Mouse (Mus musculus) embryonic facial prominence, embryonic 13.5 days (tissue): ENCODE data around the gene Hadha. TPM values are rescaled to one million over a fixed set of nuclear protein-coding genes. Genes with fewer than 3 reads are reported as not detected.

Experiments used
- ATAC-seq: fragments of 200-750 bp; cut with Nextera tagmentation; 2 replicates; pipeline ENCODE4 v1.8.0; 2017; ENCODE audit warnings: low read depth; ENCODE audit not compliant: insufficient number of reproducible peaks, insufficient read depth, low FRiP score, low TSS enrichment
- H3K27ac ChIP-seq: fragments of 300-500 bp; sonication (generic); 2 replicates; pipeline ENCODE4 v1.5.1; 2015; ENCODE audit warnings: moderate library complexity, mild to moderate bottlenecking, inconsistent platforms
- H3K27me3 ChIP-seq: fragments of 300-500 bp; sonication (generic); 2 replicates; pipeline ENCODE4 v1.6.1; 2015; ENCODE audit warnings: mild to moderate bottlenecking, inconsistent platforms
- H3K36me3 ChIP-seq: fragments of 300-500 bp; sonication (generic); 2 replicates; pipeline ENCODE4 v1.6.1; 2015; ENCODE audit warnings: mild to moderate bottlenecking, inconsistent platforms
- H3K4me1 ChIP-seq: fragments of 300-500 bp; sonication (generic); 2 replicates; pipeline ENCODE4 v1.6.1; 2015; ENCODE audit warnings: inconsistent platforms
- H3K4me2 ChIP-seq: fragments of 300-500 bp; sonication (generic); 2 replicates; pipeline ENCODE4 v1.6.1; 2015; ENCODE audit warnings: moderate library complexity, mild to moderate bottlenecking, inconsistent platforms
- H3K4me3 ChIP-seq: fragments of 300-500 bp; sonication (generic); 2 replicates; pipeline ENCODE4 v1.5.1; 2015; ENCODE audit warnings: mild to moderate bottlenecking, inconsistent platforms
- H3K9ac ChIP-seq: fragments of 300-500 bp; sonication (generic); 2 replicates; pipeline ENCODE4 v1.6.1; 2015; ENCODE audit warnings: mild to moderate bottlenecking, inconsistent platforms
- H3K9me3 ChIP-seq: fragments of 300-500 bp; sonication (generic); 2 replicates; pipeline ENCODE4 v1.6.1; 2016; ENCODE audit warnings: inconsistent platforms
- WGBS: fragments of 180-500 bp; shearing (Covaris S2); methylation state at CpG from one replicate; pipeline ENCODE4 v1.1.7; 2015; ENCODE audit warnings: mixed read lengths; 5-methylcytosine and 5-hydroxymethylcytosine counted together
- polyA plus RNA-seq: library from polyadenylated mRNA; unstranded; fragments of >200 nt; fragmentation: Nextera tagmentation; extraction: Ambion mirVana; gene quantifications from 2 replicates; pipeline ENCODE4 v1.2.1, GENCODE M21; 2015

Gene Hadha
- polyA plus RNA-seq, 1 experiment from 2014 or later: 119 TPM

DNA sequence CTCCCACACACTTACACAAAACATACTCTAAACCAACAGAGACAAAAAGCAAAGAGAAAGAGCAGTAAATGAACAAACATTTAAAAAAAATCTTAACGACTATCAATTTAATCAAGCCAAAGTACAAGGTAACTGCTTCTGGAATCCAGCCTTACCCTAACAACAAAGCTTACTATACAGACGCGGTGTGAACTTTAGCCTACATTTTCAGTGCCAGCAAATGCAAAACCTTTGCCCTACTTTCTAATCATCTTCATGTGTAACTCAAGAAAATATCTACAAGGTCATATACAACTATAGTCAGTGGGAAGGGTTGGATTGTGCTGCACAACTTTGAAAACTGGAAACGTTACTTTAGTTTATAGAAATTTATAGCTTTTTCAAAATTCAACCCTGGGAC is 3.0 kb downstream of the Hadha start:
- 79% methylated on average over 4 of the region's 4 CpGs for WGBS
- Histone ChIP-seq H3K27me3 (no peaks in the 10 kb centered on the region), H3K9ac (no peak overlapping the region), H3K9me3 (no peaks in the 10 kb centered on the region), H3K27ac (no peak overlapping the region), H3K4me3 (no peak overlapping the region), H3K4me2 (no peak overlapping the region), H3K4me1 (peaks cover 16% of the 10 kb centered on the region), H3K36me3 (peaks cover 2% of the 10 kb centered on the region; the same call in 1 of the 2 replicates)
- no peak for ATAC-seq

GRCm38 (mm10) chr5:30148133-30148920 is 6.6 kb downstream of the Hadha start:
- no peaks in the 10 kb centered on the region for H3K27me3 ChIP-seq
- H3K4me1 ChIP-seq: peaks cover 4% of the 10 kb centered on the region
- H3K27ac ChIP-seq: no peak overlapping the region
- peaks cover 33% of the 10 kb centered on the region for H3K36me3 ChIP-seq
- ATAC-seq: no peak
- 91% methylated on average over 5 of the region's 5 CpGs for WGBS
- no peaks in the 10 kb centered on the region for H3K9me3 ChIP-seq
- H3K4me3 ChIP-seq: no peak overlapping the region
- no peak overlapping the region for H3K4me2 ChIP-seq
- H3K9ac ChIP-seq: no peak overlapping the region

- H3K4me3 ChIP-seq: no peak overlapping the region
- WGBS: 89% methylated on average over 6 of the region's 6 CpGs
- no peaks in the 10 kb centered on the region for H3K9me3 ChIP-seq
- H3K36me3 ChIP-seq: peaks cover 49% of the 10 kb centered on the region
- H3K27me3 ChIP-seq: no peaks in the 10 kb centered on the region
- no peak overlapping the region for H3K9ac ChIP-seq
- no peak overlapping the region for H3K27ac ChIP-seq
- H3K4me1 ChIP-seq: peaks cover 3% of the 10 kb centered on the region; the same call in 1 of the 2 replicates
- no peak overlapping the region for H3K4me2 ChIP-seq
- ATAC-seq: no peak
These were observed 8.4 kb downstream of the Hadha start for GRCm38 (mm10) chr5:30146526-30146925.

GRCm38 (mm10) chr5:30138193-30138592 is 16.8 kb downstream of the Hadha start:
- Histone ChIP-seq H3K9ac (no peak overlapping the region), H3K27ac (no peak overlapping the region), H3K4me1 (no peaks in the 10 kb centered on the region), H3K9me3 (no peaks in the 10 kb centered on the region), H3K36me3 (peaks cover 84% of the 10 kb centered on the region), H3K4me2 (no peak overlapping the region), H3K4me3 (no peak overlapping the region), H3K27me3 (no peaks in the 10 kb centered on the region)
- no peak for ATAC-seq
- 84% methylated on average over 4 of the region's 4 CpGs for WGBS

DNA sequence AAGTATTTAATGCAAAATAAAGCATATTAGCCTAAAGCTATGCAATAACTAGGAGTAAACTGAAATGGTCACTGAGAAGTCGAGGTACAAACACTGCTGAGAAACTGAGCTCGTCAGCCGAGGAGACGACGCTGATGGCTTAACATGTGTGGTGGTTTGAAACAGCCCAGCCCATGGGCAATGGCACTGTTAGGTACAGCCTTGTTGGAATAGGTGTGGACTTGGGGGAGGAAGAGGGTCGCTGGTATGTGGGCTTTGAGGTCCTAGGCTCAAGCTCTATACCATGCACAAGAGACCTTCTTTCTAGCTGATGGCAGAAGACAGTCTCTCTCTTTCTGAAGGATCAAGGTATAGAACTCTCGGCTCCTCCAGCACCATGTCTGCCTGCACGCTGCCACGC is 17.7 kb downstream of the Hadha start:
- H3K27ac ChIP-seq: no peak overlapping the region
- no peak overlapping the region for H3K4me3 ChIP-seq
- H3K9ac ChIP-seq: no peak overlapping the region
- no peak for ATAC-seq
- WGBS: 93% methylated on average over 9 of the region's 9 CpGs
- H3K4me2 ChIP-seq: no peak overlapping the region
- H3K9me3 ChIP-seq: no peaks in the 10 kb centered on the region
- H3K4me1 ChIP-seq: no peaks in the 10 kb centered on the region
- peaks cover 86% of the 10 kb centered on the region for H3K36me3 ChIP-seq
- H3K27me3 ChIP-seq: no peaks in the 10 kb centered on the region

GRCm38 (mm10) chr5:30135711-30136231 is 19.2 kb downstream of the Hadha start:
- H3K4me3 ChIP-seq: no peak overlapping the region
- no peaks in the 10 kb centered on the region for H3K27me3 ChIP-seq
- H3K4me2 ChIP-seq: no peak overlapping the region
- H3K9ac ChIP-seq: no peak overlapping the region
- H3K4me1 ChIP-seq: no peaks in the 10 kb centered on the region
- no peak overlapping the region for H3K27ac ChIP-seq
- peaks cover 84% of the 10 kb centered on the region for H3K36me3 ChIP-seq
- 91% methylated on average over 11 of the region's 11 CpGs for WGBS
- ATAC-seq: no peak
- H3K9me3 ChIP-seq: no peaks in the 10 kb centered on the region

GRCm38 (mm10) chr5:30132173-30132572 is 22.8 kb downstream of the Hadha start:
- Histone ChIP-seq H3K9ac (no peak overlapping the region), H3K4me2 (no peak overlapping the region), H3K4me3 (no peak overlapping the region), H3K9me3 (no peaks in the 10 kb centered on the region), H3K27me3 (no peaks in the 10 kb centered on the region), H3K36me3 (peaks cover 87% of the 10 kb centered on the region), H3K27ac (no peak overlapping the region), H3K4me1 (no peaks in the 10 kb centered on the region)
- no peak for ATAC-seq
- WGBS: 91% methylated on average over 2 of the region's 2 CpGs

GRCm38 (mm10) chr5:30131246-30131645 is 23.7 kb downstream of the Hadha start:
- 88% methylated on average over 4 of the region's 4 CpGs for WGBS
- ATAC-seq: no peak
- Histone ChIP-seq H3K36me3 (peaks cover 89% of the 10 kb centered on the region), H3K4me2 (no peak overlapping the region), H3K4me3 (no peak overlapping the region), H3K4me1 (no peaks in the 10 kb centered on the region), H3K27ac (no peak overlapping the region), H3K27me3 (no peaks in the 10 kb centered on the region), H3K9ac (no peak overlapping the region), H3K9me3 (no peaks in the 10 kb centered on the region)

GRCm38 (mm10) chr5:30128680-30129079 is 26.3 kb downstream of the Hadha start:
- H3K27me3 ChIP-seq: no peaks in the 10 kb centered on the region
- H3K9ac ChIP-seq: no peak overlapping the region
- 91% methylated on average over 6 of the region's 6 CpGs for WGBS
- H3K4me1 ChIP-seq: no peaks in the 10 kb centered on the region
- no peak for ATAC-seq
- no peak overlapping the region for H3K4me2 ChIP-seq
- no peaks in the 10 kb centered on the region for H3K9me3 ChIP-seq
- peaks cover 90% of the 10 kb centered on the region for H3K36me3 ChIP-seq
- H3K4me3 ChIP-seq: no peak overlapping the region
- no peak overlapping the region for H3K27ac ChIP-seq

DNA sequence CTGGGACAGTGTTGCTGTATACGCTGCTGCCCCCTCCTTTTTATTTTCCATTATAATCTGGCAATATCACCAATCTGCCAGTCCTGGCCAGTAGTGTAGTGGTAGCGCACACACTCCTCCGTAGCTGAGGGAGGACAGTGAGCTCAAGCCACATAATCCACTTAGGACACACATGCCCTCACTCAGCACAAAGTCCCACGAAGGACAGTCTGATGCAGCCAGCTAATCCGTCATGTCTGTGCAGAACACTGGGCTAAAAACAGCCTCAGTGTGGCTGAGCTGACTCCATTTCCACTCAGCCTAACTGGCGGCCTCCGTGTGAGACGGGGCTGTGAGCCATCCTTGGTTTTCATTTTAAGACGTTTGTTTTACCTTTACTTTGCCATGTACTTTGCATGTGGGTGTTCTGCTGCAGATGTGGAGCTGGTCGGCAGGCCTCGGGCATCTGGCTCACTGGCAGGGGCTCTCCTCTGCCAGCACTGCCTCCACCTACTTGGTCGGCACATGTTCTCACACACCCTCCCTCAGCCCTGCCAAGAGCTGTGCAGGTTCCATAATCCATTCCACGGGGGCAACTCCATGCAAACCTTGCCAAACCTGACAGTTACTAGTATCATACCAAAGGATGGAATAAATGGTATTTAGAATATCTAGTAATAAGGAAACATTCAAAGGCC is 26.9 kb downstream of the Hadha start:
- ATAC-seq: no peak
- H3K4me3 ChIP-seq: no peak overlapping the region
- H3K4me2 ChIP-seq: no peak overlapping the region
- no peaks in the 10 kb centered on the region for H3K27me3 ChIP-seq
- no peak overlapping the region for H3K9ac ChIP-seq
- H3K36me3 ChIP-seq: peaks cover 90% of the 10 kb centered on the region
- WGBS: 91% methylated on average over 13 of the region's 13 CpGs
- no peaks in the 10 kb centered on the region for H3K9me3 ChIP-seq
- H3K4me1 ChIP-seq: no peaks in the 10 kb centered on the region
- H3K27ac ChIP-seq: no peak overlapping the region

DNA sequence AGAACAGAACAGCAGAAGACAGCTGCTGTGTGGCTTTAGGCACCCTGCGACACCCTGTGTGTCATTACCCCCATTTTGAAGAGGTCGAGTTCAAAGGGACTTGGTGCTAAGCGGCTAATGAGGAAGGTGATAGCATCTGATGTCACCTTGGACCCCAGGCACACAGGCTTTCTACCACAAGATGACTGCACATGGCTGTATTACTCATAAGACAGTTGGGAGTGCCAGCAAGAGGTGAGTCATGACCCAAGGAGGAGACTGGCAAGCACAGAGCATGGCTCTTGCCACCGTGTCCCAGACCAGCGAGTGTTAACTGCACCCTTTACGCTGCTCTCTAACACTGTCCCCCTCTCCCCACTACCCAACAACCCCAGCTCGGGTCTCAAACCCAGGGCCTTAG is 28.2 kb downstream of the Hadha start:
- H3K36me3 ChIP-seq: peaks cover 90% of the 10 kb centered on the region

DNA sequence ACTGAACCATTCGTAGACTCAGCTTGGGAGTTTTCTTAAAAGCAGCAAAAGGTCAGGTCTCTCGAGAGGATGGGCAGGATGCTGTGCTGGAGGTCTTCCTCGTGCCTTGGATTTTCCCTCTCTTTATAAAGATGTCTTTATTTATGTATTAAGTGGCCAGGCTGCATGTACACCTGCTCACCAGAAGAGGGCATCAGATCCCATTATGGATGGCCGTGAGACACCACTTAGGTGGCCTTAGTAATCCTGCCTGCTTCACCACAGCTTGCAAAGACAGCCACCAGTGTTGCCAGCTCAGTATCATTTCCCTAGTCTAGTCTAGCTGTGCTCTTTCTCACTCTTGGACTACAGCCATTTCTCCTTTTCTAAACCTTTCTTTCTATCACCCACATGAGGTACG is 29.4 kb downstream of the Hadha start:
- ATAC-seq: no peak
- H3K9me3 ChIP-seq: no peaks in the 10 kb centered on the region
- WGBS: 37% methylated on average over 5 of the region's 5 CpGs
- no peak overlapping the region for H3K4me2 ChIP-seq
- H3K4me3 ChIP-seq: no peak overlapping the region
- peaks cover 96% of the 10 kb centered on the region for H3K36me3 ChIP-seq
- H3K27ac ChIP-seq: no peak overlapping the region
- H3K9ac ChIP-seq: no peak overlapping the region
- H3K27me3 ChIP-seq: no peaks in the 10 kb centered on the region
- no peaks in the 10 kb centered on the region for H3K4me1 ChIP-seq

More for the DNA sequence above, 28.2 kb downstream of the Hadha start:
- no peaks in the 10 kb centered on the region for H3K4me1 ChIP-seq
- H3K9me3 ChIP-seq: no peaks in the 10 kb centered on the region
- H3K4me2 ChIP-seq: no peak overlapping the region
- no peak for ATAC-seq
- 87% methylated on average over 7 of the region's 7 CpGs for WGBS
- no peak overlapping the region for H3K27ac ChIP-seq
- H3K4me3 ChIP-seq: no peak overlapping the region
- H3K27me3 ChIP-seq: no peaks in the 10 kb centered on the region
- H3K9ac ChIP-seq: no peak overlapping the region
